Mouse (Mus musculus): Measurements from ENCODE around the gene Arsg. TPM values are rescaled to one million over a fixed set of nuclear protein-coding genes. Genes with fewer than 3 reads are reported as not detected.

Gene Arsg
- total RNA-seq, 2 experiments from 2014 or later = 5.6 to 6.3 TPM

DNA sequence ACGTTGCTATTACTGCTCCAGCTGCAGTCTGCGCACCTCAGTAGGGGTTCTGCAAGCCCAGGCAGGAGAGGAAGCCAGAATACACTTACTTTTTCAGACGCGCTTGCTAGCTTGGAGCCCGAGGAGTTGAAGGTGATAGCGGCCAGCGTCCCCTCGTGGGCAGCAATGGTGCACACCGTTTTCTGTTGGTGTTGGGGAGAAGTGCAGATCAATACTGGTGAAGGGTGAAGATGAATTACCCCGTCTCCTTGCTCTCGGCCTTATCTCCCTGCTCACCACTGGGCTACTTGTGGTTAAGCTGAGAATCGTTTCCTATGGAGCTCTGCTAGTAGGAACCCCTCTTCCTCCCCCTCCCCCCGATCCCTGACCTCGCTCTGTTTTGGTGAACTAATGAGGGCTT lies 110.8 kb downstream of the Arsg start:
- no peak for DNase-seq (ENCODE audit: low spot score in 2 of 2)

DNA sequence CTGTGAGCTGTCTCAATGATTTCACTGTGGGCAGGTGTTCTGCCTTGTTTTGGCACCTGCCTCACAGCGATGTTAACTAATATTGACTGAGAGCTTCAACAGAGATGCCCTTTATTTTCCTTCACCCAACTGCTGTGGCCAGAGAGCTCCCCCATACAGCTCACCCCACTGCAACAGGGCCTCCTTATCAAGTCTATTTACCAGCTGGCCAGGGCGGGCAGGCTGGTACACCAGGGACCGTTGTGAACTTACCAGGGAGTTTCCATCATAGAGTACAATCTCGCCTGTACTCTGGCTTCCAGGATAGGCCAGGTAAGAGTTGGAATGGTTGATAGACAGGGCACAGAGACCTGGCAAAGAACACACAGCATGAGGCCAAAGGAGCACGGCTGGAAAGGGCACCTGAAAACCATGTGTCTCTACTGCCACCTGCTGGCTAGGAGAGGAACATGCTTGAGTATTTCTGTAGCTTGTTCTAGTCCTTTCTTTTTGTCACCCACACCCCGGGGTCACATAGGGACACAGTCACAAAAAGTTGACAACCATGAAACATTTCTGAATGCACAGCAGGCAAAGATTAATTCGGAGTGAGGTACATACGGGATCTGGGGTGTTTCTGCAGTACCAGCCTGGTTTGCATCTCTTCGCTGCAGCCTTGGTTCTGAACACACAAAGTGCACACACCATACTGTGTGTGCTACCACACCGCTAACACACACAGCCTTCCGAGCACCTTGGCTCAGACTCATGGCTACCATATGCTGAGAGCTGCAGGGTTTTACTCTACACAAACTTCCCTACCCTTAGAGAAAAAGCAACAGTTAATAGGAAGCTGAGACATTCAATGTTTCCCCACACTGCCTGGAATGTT lies 111.9 kb downstream of the Arsg start:
- peak; percentile 72 for DNase-seq (ENCODE audit: low spot score in 2 of 2)

DNA sequence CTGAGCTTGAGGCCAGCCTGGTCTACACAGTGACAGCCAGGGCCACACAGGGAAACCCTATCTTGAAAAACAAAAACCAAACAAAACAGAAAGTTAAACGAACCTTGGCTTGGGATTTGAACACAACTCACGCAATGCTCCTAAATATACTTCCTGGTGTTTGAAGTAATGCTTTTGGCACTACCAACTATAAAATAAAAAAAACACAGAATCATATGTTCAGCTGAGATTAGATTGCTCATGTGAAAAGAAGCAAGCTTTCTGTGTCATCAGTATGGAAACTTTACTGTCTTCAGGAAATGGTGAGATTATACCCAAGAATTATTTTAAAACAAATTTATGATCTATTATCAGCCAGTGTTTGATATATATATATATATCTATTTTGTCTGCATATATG lies 113.2 kb downstream of the Arsg start:
- DNase-seq (ENCODE audit: low spot score in 2 of 2) = no peak

DNA sequence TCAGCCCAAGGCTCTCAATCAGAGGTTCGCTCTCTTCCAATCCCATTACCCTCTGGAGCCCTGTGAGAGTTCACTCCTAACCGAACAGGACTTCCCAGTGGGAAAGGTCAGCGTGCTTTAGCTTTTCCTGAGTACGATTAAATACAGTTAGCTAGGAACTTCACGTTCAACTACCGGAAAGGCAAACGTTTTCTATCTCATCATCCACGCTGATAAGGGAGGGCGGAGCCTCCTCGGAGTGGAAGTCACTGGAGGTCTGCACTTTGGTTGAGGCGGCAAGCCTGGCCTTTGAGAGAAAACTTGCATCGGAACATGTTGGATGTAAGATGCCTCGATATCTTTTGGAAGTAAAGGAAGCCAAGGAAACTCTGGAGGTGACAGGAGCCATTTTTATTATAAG lies 113.8 kb downstream of the Arsg start:
- DNase-seq (ENCODE audit: low spot score in 2 of 2) = no peak

DNA sequence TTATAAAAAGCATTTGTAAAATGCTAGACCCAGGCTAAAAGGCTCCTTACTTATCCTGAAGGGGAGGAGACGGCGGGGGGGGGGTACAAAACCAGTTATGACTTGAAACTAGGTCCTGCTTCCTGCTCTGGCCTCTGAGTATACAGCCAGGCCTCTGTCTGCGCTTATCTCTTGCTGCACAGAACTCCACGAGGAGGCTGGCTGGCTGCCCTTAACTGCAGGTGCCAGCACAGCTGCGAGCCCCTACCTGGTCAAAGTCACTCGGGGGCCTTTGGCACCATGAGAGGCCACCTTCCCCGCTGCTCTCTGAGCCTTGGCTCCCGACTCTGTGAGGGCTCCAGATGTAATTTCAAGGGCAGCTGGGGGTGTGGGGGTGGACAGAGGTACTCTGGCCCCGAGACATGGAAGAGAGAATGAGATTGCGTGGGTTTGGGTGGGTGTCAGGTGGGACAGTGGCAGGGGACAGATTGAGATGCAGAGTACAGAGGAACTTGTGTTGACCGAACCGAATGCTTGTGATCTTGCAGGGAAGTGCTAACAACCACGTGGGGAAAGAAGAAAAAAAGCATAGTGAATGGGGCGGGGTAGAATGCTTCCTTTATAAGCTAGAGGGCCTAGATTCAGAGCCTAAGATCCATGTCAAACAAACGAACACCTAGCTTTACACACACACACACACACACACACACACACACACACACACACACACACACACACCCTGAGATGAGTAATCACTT lies 114.6 kb downstream of the Arsg start:
- DNase-seq (ENCODE audit: low spot score in 2 of 2) = no peak

DNA sequence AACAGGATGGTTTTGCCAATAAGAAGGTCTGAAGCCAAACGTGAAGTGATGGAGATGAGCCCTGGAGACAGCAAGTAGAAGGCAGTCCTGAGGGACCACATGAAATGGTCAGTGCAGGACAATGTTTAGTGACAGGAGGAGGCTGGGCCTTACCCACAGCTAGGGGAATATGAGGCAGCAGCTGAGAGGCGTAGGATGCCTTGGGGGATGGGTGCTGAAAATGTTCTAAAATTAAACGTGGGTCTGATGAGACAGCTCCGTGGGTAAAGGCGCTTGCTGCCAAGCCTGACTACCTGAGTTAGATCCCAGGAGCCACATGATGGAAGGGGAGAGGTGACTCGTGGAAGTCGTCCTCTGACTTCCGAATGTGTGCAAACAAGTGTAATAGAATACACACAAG lies 116.8 kb downstream of the Arsg start:
- DNase-seq (ENCODE audit: low spot score in 2 of 2) = no peak

DNA sequence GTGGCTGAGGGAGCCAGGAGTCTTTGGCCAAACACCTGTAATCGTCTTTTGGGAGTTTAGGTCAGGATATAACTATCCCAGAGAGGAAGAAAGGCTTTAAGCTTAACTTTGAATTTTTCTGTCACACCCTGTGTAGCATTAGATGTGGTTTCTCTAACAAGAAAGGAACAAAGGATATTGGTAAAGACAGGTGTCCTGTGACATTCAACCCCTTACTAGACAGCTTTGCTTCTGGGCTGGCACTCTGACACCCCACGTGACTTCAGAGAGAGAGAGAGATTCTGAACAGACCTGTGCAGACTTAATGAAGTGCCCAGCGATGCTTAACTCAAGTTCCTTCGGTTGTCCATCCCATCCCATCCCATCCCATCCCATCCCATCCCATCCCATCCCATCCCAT lies 118.3 kb downstream of the Arsg start:
- DNase-seq (ENCODE audit: low spot score in 2 of 2) = no peak

DNA sequence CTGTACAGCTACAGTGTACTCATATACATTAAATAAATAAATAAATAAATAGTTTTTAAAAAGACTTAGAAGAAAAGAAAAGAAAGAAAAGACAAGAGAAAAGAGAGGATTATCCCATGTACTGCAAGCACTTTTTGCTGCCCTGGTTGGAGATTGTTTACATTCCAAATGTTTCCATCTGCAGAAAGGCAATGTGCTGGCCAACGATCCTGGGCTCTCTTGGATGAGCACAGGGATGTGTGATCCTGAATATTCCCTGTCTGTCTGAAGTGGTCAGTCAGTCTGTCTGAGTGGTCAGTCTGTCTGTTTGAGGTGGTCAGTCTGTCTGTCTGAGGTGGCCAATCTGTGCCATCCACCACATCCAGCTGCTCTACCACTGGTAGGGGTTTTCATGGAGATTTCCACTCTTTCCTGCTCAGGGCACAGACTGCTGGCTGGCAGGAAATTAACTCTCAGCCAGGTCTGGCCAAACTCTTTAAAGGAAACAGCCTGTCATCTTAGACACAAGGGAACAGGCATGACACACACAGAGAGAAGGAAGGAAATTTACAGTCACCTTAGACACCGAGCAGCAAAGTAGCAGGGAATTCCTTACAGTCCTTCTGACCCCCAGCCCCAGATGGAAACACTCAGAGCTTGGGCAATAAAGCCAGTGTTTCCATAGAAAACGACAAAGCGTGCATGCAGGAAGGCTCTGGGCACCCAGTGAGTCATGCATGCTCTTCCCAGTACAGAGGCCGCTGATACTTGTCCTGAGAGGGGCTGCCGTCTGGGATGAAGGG lies 120.2 kb downstream of the Arsg start:
- DNase-seq (ENCODE audit: low spot score in 2 of 2) = no peak

DNA sequence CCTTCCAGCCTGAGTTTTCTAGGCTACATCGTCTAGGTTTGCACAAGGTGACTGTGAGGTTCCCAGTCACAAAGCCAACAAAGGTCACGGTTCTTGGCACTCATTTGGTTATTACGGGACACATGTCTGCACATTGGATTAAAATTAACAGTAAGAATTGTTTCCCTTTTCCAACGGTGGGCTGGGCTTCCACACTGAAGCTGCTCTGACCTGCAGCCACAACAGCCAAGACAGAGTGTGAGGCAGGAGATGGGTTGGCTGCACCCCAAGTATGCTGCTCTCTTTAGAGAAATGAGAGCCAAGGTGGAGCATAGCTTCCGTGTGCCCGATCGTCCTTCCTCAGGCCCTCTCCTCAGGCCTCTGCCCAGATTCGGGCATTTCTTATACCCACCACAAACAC lies 121.6 kb downstream of the Arsg start:
- no peak for DNase-seq (ENCODE audit: low spot score in 2 of 2)

DNA sequence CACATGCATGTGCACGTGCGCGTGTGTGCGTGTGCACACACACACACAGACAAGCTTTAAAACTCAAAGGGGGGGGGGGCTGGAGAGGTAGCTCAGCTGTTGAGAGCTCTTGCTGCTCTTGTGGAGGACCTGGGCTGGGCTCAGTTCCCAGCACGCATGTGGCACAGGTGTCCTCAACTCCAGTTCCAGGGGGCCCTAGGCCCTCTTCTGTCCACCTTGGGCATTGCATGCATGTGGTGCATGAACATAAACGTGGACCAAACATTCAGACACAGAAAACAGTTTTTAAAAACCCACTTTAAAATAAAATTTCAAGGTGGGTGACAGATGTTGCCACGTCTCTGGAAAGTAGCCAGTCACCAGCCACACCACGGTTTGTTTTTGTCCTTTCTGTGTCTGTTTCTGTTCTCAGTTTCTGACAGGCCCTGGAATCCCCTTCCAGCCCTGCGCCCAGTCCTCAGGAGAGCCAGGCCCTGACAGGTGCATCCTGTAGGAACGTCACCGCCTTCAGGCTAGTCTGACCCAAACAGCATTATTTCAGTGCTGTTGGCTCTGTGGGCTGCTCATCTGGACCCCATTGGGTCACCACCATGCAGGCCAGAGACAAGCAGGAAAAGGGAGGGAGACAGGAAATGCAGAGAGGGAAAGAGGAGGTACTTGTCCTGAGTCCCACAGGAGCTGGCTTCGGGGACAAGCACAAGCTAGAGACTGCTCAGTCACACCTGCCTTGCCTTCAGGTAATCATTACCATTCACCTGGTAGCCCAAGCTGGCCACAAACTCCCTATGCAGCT lies 125.8 kb downstream of the Arsg start:
- no peak for DNase-seq (ENCODE audit: low spot score in 2 of 2)

DNA sequence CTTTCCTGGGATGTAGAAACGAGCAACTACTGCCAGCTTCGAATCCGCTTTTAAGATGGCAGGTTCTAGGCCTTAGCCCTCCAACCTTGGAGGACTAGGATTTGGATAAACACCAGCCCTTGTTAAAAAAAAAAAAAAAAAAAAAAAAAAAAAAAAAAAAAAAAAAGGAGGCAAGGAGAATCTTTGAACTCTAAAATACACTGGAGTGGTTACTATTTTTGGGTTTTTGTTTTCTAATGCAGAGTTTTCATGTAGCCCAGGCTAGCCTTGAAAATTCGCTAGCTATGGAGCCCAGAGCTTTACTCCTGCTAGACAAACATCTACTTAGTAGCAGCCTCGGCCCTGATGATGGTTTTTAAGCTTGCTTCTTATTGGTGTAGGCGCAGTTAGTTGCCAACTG lies 134.4 kb downstream of the Arsg start:
- DNase-seq (ENCODE audit: low spot score in 2 of 2) = no peak

DNA sequence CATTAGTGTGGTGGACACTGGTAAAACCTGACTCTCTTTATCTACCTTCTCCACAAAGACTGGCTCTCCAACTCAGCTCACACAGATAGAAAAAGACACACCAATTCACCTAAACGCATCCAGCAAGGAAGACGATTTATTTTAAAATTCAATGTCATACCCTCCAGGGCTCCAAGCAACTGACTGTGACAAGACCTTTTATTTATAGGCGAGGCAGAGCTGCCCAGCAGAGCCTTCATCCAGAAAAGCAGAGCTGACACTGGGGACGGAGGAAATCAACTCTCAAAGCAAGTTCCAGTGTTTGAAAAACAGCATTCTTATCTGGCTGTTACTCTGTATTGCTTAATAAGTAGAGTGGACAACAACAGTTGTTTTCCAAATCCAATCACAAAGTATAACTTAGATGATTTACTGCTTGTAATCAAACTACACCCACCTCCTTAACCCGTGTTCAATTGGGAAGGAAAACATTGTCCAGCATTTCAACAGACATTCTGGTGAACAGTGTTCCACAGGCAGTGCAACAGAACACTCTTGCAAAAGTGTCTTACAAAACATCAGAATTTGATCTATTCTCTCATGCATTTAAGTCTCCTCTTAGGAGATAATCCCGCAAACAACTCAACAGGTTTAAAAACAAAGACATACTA lies 135.9 kb downstream of the Arsg start:
- DNase-seq (ENCODE audit: low spot score in 2 of 2) = no peak

DNA sequence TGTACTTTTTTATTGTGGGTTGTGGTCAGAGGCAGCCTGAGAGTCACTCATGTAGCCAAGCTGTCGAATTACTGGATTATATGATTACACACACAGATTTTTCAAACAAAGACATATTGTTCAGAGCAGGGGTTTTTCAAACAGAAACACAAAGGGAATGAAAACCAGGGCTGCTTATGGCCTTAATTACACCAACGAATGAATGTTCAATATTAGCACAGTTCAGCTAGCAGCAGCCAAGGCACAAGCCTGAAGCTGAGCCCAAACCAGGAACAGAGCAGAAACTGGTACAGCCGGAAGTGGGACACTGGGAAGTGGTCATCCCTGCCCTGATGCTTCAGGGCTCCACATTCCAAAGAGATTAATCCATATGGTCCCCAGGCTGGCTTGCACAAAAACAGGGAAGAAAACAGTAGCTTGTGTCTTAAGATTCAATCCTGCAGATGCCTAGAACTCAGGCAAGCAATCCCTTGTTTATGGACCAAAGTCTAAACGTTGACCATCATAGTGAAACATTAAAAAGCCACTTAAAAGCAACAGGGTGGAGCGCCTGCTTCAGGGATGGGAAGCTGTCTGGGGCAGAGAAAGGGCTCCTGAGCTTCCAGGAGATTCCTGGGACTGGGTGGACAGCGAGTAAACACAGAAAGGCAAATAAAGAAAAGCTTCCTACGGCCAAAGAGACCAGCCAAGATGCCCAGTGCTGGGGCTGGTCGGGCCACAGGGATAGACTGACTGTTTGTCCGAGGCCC lies 137.0 kb downstream of the Arsg start:
- no peak for DNase-seq (ENCODE audit: low spot score in 2 of 2)

DNA sequence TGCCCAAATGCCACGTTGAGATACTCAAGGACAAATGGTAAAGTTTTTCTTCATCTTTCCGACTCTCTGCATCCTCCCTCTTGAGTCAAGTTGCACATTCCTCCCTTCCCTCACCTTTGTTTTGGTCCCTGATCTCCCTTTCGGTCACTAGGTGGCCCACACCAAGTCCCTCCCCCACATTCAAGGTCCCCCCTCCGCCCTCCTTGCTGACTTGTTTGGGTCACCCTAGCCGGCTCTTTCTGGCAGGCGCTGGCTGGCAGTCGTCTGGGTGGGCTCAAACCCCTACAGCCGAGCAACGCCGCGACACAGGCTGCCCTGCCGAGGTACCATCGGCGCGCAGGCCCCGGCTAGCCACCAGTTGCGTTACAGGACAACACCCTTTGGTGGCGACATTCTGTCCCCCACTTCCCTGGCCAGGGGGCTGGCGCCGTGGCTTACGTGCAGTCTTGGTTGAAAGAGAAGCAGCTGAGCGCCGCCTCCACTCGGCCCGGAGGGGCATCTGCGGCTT lies 137.7 kb downstream of the Arsg start:
- no peak for DNase-seq (ENCODE audit: low spot score in 2 of 2)

DNA sequence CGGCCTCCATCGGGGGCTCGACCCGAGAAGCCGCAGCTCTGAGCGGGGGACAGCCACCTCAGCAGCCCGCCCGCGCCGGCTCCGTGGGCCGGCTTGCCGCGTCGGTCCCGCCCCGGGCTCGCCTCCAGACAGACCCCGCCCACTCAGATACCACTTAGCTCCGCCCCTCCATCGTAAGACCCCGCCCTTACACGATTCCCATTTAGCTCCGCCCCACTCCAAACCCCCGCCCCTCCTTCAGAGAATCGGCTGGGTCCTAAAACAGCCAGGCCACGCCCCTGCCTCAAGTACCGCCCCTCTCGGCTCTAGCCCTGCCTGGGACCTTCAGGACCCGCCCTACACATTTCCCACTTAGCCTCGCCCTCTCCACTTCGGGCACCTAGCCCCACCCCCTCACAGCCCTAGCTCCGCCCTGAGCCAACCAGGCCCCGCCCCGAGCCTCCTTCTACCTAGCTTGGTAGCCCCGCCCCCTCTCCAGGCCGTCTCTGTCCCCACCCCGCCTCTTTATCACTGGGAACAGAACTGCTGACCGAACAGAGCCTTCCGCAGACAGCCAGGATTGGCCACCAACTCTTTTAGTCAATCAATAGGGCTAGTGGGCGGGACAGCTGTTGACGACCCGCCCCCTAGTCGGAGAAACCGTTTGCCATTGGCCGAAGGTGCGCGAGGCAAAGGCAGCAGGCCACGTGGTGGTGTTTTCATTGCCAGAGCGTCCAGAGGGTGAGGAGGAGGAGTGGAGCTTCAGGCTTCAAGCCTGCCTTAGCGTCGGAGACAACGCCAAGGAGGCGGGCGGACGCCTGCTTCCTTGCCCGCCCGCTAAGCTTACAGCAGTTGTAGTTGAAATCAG lies 138.4 kb downstream of the Arsg start, which contains the start of gene Wipi1:
Gene Wipi1, minus strand, starts transcription at position 665 of the 847 bp plus-strand sequence.
- DNase-seq (ENCODE audit: low spot score in 2 of 2) = peak; percentile 99

DNA sequence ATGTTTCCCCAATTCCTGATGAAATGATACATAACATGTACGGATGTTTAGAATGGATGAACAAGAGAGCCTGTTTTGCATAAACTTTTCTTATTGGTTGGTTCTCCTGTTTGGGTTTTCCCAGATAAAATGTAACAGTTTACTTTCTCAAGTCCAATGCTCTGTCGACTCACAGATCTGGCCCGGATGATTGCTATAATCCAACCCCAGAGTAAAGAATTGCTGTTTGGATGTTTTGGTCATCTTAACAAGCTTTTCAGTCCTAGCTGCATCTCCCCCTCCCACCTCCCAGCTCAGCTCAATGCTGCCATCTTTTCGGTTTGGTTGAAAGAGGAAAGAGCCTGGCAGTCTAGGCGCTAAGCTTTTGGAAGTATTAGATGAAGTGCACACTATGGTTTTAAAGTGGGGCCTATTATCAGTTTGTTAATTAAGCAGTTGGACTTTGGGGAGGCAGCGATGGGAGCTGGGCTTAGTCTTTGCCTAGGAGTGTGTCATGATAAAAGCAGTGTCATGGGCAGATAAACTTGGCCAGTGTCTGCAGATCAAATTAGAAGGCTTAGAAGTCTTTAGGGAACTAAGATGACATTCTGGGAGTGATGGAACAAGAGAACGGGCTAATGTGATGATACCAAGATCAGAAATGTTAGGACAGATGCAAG lies 139.8 kb downstream of the Arsg start:
- DNase-seq (ENCODE audit: low spot score in 2 of 2) = no peak

DNA sequence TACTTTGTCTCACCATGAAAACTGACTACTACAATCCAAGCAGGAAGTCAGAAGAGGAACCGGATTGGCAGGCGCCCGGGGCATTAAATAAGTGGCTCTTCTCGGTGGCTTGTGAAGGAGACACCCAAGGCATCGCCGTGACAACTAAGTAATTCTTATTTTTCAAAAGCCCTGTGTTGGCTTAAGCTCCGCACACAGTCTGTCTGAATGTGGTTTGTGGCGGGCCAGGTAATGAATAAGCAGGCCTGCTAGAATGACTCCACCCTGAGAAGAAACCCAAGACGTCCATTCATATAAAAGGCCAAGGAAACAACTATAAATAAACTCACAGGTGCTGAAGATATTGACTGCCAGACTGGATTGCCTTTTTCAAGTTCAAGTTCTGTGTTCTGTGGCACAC lies 142.1 kb downstream of the Arsg start:
- DNase-seq (ENCODE audit: low spot score in 2 of 2) = no peak

DNA sequence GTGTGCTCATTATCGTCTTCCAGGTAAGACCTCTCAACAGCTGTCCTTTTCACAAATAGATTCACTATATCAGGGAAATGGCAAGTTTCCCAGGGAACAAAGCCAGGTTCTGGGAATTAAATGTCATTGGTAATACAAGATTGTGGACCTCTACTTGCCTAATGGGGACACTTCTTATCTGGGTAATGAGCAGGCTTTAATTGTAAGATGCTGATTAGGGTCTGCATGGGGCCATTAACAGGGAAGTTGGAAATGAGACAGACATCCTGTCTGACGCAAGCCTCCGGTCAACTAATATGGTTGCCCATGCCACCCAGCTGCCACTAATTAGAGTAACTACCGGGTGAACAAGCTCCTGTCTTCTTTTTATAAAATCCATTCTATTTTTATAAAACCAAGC lies 143.2 kb downstream of the Arsg start:
- DNase-seq (ENCODE audit: low spot score in 2 of 2) = no peak

All from adrenal gland, adult 18-20 months (tissue).